Mouse (Mus musculus): ENCODE results near the gene Dnm3.

DNA sequence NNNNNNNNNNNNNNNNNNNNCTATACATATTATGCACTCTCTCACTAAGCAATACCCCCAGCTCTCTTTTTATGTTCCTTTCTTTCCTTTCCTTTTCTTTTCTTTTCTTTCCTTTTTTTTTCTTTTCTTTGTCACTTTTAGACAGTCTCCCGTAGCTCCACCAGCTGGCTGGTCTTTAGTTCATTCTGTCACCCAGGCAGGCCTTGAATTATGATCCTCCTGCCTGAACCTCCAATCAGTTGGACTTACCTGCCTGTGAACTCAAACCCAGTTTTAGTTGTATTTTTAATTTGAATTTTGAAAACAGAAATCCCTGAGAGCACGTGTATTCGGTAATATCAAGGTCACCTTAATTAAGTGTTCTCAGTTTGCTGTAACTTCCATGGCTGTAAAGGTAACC, 141.6 kb downstream of the Dnm3 start:
- TF ChIP-seq POLR2A (IDR thresholded peaks at IDR 0.05; ENCODE audit: borderline replicate concordance, control insufficient read depth, low read depth, low read length) (no peak), CTCF (IDR thresholded peaks at IDR 0.05; ENCODE audit: control insufficient read depth, insufficient read depth, low read length) (no peak)
